Mouse (Mus musculus) kidney, postnatal 10 days (tissue): ENCODE measurements around the gene Olfr854.

ENCODE experiments used
- DNase-seq: peaks from one replicate; pipeline ENCODE4 v3.0.0; 2021; ENCODE audit warnings: mixed read lengths

Olfr854 gene

GRCm38 (mm10) chr9:19567282-19567681 lies at the start of gene Olfr854:
Gene Olfr854, minus strand, starts transcription at chr9:19567382.
- DNase-seq, result no peak

GRCm38 (mm10) chr9:19582317-19582716 lies 15.1 kb upstream of the Olfr854 start, which contains the start of gene Olfr855:
Gene Olfr855, plus strand, starts transcription at chr9:19582617.
- no peak for DNase-seq

- no peak for DNase-seq
Measured at GRCm38 (mm10) chr9:19540976-19541375, 26.2 kb downstream of the Olfr854 start, which contains the start of gene Olfr853. Gene Olfr853, minus strand, starts transcription at chr9:19541076.
